Mouse (Mus musculus) midbrain, embryonic 16.5 days (tissue): Measurements from ENCODE around the gene Esr1. TPM values are rescaled to one million over a fixed set of nuclear protein-coding genes. Genes with fewer than 3 reads are reported as not detected.

ENCODE experiments used
- ATAC-seq: fragments of 200-750 bp; cut with Nextera tagmentation; 2 replicates; pipeline ENCODE4 v1.8.0; 2017; ENCODE audit warnings: moderate TSS enrichment
- H3K27ac ChIP-seq: fragments of 300-500 bp; sonication (generic); 2 replicates; pipeline ENCODE4 v1.5.1; 2014; ENCODE audit warnings: mild to moderate bottlenecking, low read length, mixed read lengths
- H3K27me3 ChIP-seq: fragments of 300-500 bp; sonication (generic); 2 replicates; pipeline ENCODE4 v1.6.1; 2014; ENCODE audit warnings: low read depth, low read length, mixed read lengths; ENCODE audit not compliant: control insufficient read depth, insufficient read depth
- H3K36me3 ChIP-seq: fragments of 300-500 bp; sonication (generic); 2 replicates; pipeline ENCODE4 v1.6.1; 2014; ENCODE audit warnings: mild to moderate bottlenecking, low read length, moderate library complexity, mixed read lengths; ENCODE audit not compliant: control insufficient read depth, insufficient read depth
- H3K4me1 ChIP-seq: fragments of 300-500 bp; sonication (generic); 2 replicates; pipeline ENCODE4 v1.6.1; 2014; ENCODE audit warnings: mild to moderate bottlenecking, low read length, mixed read lengths; ENCODE audit not compliant: control insufficient read depth, insufficient read depth
- H3K4me2 ChIP-seq: fragments of 300-500 bp; sonication (generic); 2 replicates; pipeline ENCODE4 v1.6.1; 2014; ENCODE audit warnings: mild to moderate bottlenecking, low read length, mixed read lengths
- H3K4me3 ChIP-seq: fragments of 300-500 bp; sonication (generic); 2 replicates; pipeline ENCODE4 v1.5.1; 2014; ENCODE audit warnings: low read depth, mild to moderate bottlenecking, low read length, moderate library complexity, mixed read lengths
- H3K9ac ChIP-seq: fragments of 300-500 bp; sonication (generic); 2 replicates; pipeline ENCODE4 v1.6.1; 2014; ENCODE audit warnings: low read depth, low read length, mixed read lengths
- H3K9me3 ChIP-seq: fragments of 300-500 bp; sonication (generic); replicated peaks from 2 replicates; pipeline ENCODE4 v1.6.1; 2014; ENCODE audit warnings: mild to moderate bottlenecking, low read length, mixed read lengths; ENCODE audit not compliant: control insufficient read depth, poor library complexity, severe bottlenecking
- WGBS: fragments of 180-500 bp; shearing (Covaris S2); extraction: QIAGEN DNeasy Blood & Tissue Kit; methylation state at CpG from one replicate; pipeline ENCODE4 v1.1.7; 2014; 5-methylcytosine and 5-hydroxymethylcytosine counted together
- polyA plus RNA-seq: library from polyadenylated mRNA; unstranded; fragments of >200 nt; fragmentation: Nextera tagmentation; extraction: Ambion mirVana; gene quantifications from 2 replicates; pipeline ENCODE4 v1.2.1, GENCODE M21; 2015

Gene Esr1
- 0.60 and 0.63 TPM in 2 replicates for polyA plus RNA-seq

DNA sequence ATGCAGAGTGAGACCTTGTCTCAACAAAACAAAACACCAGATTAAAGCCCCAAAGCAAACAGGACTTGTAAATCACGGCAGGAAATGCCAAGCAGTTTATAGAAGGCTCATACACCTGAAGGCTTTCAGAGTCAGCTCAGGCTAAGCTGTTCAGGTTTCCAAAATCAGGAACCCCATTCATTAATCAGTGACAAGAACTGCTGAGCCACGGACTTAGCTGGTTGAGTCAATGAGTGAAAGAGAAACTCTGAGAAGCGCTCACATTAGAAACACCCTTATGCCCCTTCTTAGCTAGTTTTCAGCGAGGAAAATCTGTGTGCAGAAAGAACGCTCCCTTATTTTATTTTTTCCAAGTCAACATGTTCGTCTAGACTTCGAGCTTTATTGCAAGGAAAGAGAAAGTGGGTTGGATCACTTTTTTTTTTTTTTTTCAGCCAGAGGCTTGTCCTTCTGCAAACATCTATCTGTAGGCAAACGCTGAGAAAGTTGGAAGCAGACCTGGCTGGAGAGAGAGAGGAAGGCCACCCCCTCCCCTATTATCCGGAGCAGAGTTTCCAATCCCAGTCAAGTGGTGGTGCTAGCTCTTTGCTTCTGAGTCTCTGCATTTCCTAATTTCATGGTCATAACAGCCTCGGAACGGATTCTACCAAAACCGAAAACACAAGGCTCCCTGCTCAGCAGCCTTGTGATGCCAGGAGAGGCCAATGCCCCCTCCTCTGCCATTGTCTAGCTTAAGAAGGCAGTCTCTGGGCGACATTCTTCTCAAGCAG, at the start of gene Esr1:
Esr1 (plus strand) TSS at position 208 of the 770 bp plus-strand sequence.
- no peak for ATAC-seq
- H3K4me3 ChIP-seq: no peak within 1 kb of the TSS
- H3K27me3 ChIP-seq: no peaks in the 10 kb centered on the region
- H3K9ac ChIP-seq: no peak within 1 kb of the TSS
- no peaks in the 10 kb centered on the region for H3K9me3 ChIP-seq
- H3K27ac ChIP-seq: no peak within 1 kb of the TSS
- no peaks in the 10 kb centered on the region for H3K4me1 ChIP-seq
- no peak within 1 kb of the TSS for H3K4me2 ChIP-seq
- WGBS: 53% methylated on average over 13 of the region's 13 CpGs
- H3K36me3 ChIP-seq: no peaks in the 10 kb centered on the region

GRCm38 (mm10) chr10:4565148-4565547, 46.2 kb upstream of the Esr1 start:
- H3K4me1 ChIP-seq: no peaks in the 10 kb centered on the region
- no peak overlapping the region for H3K4me2 ChIP-seq
- no peaks in the 10 kb centered on the region for H3K27me3 ChIP-seq
- H3K4me3 ChIP-seq: no peak overlapping the region
- H3K9me3 ChIP-seq: no peaks in the 10 kb centered on the region
- H3K36me3 ChIP-seq: no peaks in the 10 kb centered on the region
- no peak overlapping the region for H3K9ac ChIP-seq
- H3K27ac ChIP-seq: no peak overlapping the region
- ATAC-seq: no peak
- WGBS: 90% methylated on average over 1 of the region's 1 CpGs

DNA sequence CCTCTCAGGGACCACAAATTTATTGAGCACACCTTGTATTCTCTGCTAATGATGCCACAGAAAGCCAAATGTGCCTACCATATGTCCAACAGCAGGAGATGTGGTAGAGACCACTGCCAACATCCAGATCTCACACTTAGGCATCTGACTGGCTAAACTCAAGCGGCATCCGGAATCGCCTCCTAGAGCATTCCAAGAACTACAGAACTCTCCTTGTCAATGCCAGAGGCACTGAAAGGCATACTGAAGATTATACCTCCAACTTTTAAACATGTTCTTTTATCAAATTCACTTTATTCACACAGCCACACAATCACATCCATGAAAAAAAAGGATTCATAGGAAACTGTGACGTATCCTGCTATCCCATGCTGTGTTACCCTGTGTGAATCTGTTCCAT, 40.6 kb upstream of the Esr1 start:
- Histone ChIP-seq H3K4me2 (no peak overlapping the region), H3K9me3 (no peaks in the 10 kb centered on the region), H3K27me3 (no peaks in the 10 kb centered on the region), H3K9ac (no peak overlapping the region), H3K4me1 (no peaks in the 10 kb centered on the region), H3K4me3 (no peak overlapping the region), H3K27ac (no peak overlapping the region), H3K36me3 (no peaks in the 10 kb centered on the region)
- no peak for ATAC-seq
- 91% methylated on average over 4 of the region's 4 CpGs for WGBS

DNA sequence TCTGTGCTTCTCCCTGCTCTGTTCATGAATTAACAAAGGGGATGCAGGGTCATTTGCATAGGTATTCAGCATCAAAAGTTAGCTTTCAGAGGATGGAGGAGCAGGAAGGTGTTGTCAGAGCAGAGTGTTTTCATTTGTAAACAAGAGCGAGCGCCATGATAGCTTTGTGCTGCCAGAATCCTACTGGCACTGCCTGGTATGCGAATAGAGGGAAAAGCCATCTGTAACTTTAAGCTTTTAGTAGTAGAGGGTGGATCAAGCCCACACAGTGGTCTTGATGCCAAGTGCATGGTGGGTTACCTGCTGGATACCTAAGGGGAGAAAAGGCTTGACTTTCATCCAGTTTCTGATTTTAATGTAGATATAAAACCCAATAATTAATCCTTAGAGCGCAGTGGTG, 40.1 kb upstream of the Esr1 start:
- WGBS: 75% methylated on average over 4 of the region's 4 CpGs

DNA sequence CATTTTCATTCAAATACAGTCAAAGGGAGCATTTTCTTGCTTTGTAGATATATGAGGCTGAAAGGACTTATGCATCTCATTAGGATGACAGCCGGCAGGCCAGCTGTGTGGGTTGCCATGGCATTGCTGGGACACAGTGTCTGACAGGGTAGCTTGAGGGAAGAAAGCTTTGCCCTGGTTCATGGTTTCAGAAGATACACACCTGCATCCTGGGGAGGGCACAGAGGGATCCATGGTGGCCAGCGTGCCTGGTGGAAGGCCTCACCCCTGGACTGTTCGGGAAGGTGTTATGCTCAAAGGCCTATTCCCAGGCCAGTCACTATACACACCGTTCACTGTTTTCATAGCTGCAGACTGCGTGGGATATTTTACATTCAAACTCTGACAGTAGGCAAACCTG, 29.5 kb upstream of the Esr1 start:
- Histone ChIP-seq H3K27me3 (no peaks in the 10 kb centered on the region), H3K4me3 (no peak overlapping the region), H3K4me1 (no peaks in the 10 kb centered on the region), H3K36me3 (no peaks in the 10 kb centered on the region), H3K4me2 (no peak overlapping the region), H3K9ac (no peak overlapping the region), H3K9me3 (no peaks in the 10 kb centered on the region), H3K27ac (no peak overlapping the region)
- WGBS: 62% methylated on average over 5 of the region's 5 CpGs
- peak; percentile 91 for ATAC-seq

More for the DNA sequence above, 40.1 kb upstream of the Esr1 start:
- Histone ChIP-seq H3K4me3 (no peak overlapping the region), H3K4me2 (no peak overlapping the region), H3K9ac (no peak overlapping the region), H3K9me3 (no peaks in the 10 kb centered on the region), H3K27ac (no peak overlapping the region), H3K27me3 (no peaks in the 10 kb centered on the region), H3K36me3 (no peaks in the 10 kb centered on the region), H3K4me1 (no peaks in the 10 kb centered on the region)
- ATAC-seq: no peak

DNA sequence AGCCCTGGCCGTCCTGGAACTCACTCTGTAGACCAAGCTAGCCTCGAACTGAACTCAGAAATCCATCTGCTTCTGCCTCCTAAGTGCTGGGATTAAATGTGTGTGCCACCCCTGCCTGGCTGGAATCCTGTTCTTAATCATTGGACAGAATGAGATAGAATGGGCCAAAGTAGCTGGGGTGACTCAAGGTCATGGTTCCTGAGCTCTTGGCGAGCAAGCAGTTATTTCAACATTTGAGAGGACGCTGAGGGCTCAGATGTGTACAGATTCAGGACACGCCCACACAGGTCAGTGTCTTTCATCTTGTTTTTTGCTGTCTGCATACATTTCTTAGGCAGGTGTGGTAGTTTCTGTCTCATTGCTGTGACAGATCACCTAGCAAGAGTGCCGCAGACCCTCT, 24.7 kb upstream of the Esr1 start:
- Histone ChIP-seq H3K27me3 (no peaks in the 10 kb centered on the region), H3K9me3 (no peaks in the 10 kb centered on the region), H3K4me2 (no peak overlapping the region), H3K4me1 (no peaks in the 10 kb centered on the region), H3K9ac (no peak overlapping the region), H3K36me3 (no peaks in the 10 kb centered on the region), H3K4me3 (no peak overlapping the region), H3K27ac (no peak overlapping the region)
- no peak for ATAC-seq
- WGBS: 89% methylated on average over 6 of the region's 6 CpGs

DNA sequence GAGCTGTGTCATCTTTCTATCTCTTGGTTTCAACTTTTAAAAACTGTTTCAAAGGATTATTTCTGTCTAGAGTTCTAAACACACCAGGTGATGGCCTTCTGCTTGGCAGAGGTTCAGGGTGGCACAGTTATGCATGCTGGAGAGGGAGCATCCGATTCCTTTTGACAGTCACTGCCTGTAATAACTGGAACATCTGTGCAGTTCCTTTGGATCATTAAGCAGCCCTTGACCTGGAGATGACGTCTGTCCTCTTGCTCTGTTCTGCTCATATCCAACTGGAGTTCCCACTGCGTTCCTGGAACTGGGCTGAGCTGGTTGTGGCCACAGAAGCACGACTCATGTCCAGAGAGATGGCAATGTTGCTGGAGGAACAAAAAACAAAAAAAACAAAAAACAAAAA, 21.8 kb upstream of the Esr1 start:
- no peak for ATAC-seq
- Histone ChIP-seq H3K4me1 (no peaks in the 10 kb centered on the region), H3K36me3 (no peaks in the 10 kb centered on the region), H3K9ac (no peak overlapping the region), H3K4me3 (no peak overlapping the region), H3K9me3 (no peaks in the 10 kb centered on the region), H3K27ac (no peak overlapping the region), H3K27me3 (no peaks in the 10 kb centered on the region), H3K4me2 (no peak overlapping the region)
- WGBS: 85% methylated on average over 4 of the region's 4 CpGs

DNA sequence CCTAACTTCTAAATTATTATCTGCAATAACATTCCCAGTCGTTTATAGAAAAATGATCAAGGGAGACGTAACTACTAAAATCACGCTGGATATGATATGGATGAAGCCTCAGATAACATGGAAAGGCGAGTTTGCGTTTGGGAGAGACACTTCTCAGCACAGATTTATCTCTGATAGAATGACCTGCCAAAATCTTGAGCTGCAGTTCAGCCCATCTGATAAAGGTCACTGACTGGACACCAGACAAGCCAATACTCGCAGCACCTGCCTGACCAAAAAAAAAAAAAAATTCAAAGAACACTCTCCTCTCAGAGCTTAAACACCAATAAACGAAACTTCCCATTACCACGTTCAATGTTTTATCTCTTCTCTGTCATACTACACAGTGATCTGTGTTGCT, 20.4 kb upstream of the Esr1 start:
- Histone ChIP-seq H3K9me3 (no peaks in the 10 kb centered on the region), H3K4me2 (no peak overlapping the region), H3K36me3 (no peaks in the 10 kb centered on the region), H3K27ac (no peak overlapping the region), H3K4me1 (no peaks in the 10 kb centered on the region), H3K4me3 (no peak overlapping the region), H3K27me3 (no peaks in the 10 kb centered on the region), H3K9ac (no peak overlapping the region)
- ATAC-seq: no peak
- WGBS: 87% methylated on average over 8 of the region's 8 CpGs

DNA sequence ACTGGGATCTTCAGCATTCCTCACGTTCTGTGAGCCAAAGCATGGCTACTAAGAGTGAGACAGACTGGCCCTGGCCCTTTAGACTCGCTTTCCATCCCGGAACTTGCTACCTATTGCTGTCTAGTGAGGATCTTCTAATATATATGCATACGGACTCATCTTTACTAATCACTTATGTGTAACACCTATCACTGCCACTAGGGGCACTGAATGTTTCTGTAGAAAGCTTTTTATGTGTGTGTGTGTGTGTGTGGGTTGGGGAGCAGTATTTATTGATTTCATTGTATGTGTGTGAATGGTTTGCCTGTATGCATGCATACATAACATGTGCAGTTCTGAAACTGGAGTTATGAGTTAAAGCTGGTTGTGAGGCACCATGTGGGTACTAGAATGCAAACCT, 17.6 kb upstream of the Esr1 start:
- H3K4me3 ChIP-seq: no peak overlapping the region
- 67% methylated on average over 4 of the region's 4 CpGs for WGBS
- no peak overlapping the region for H3K27ac ChIP-seq
- no peaks in the 10 kb centered on the region for H3K36me3 ChIP-seq
- H3K9ac ChIP-seq: no peak overlapping the region
- no peak for ATAC-seq
- H3K27me3 ChIP-seq: no peaks in the 10 kb centered on the region
- no peaks in the 10 kb centered on the region for H3K9me3 ChIP-seq
- no peak overlapping the region for H3K4me2 ChIP-seq
- H3K4me1 ChIP-seq: no peaks in the 10 kb centered on the region
